Mouse (Mus musculus) activated CD4-positive, CD25-positive, alpha-beta regulatory T cell, adult 9 weeks (primary cell): ENCODE results near the gene Ubr2. TPM values are rescaled to one million over a fixed set of nuclear protein-coding genes. Genes with fewer than 3 reads are reported as not detected.

Experiments used
- polyA plus RNA-seq: library from polyadenylated mRNA; unstranded; fragments of 100-300 nt; shearing (Covaris generic); gene quantifications from one replicate; pipeline ENCODE4 v1.2.1, GENCODE M21; 2017

Gene Ubr2
- polyA plus RNA-seq, result 22.2 TPM

GRCm38 (mm10) chr17:47009898-47010721, at the start of gene Ubr2:
Gene Ubr2, minus strand, starts transcription at chr17:47010556.

GRCm38 (mm10) chr17:46910186-46910585, 100.2 kb downstream of the Ubr2 start, which contains the start of gene Prph2:
Gene Prph2, plus strand, starts transcription at chr17:46910459.

GRCm38 (mm10) chr17:46890116-46890815, 120.1 kb downstream of the Ubr2 start, which contains the start of gene Tbcc:
Gene Tbcc, plus strand, starts transcription at chr17:46890684.

Other genes with a start within 250 kb of the Ubr2 start
- gene Ptcra, start 246.8 kb downstream of the Ubr2 start, polyA plus RNA-seq, result not detected
- 30.9 TPM for gene 2310039H08Rik, start 237.9 kb downstream of the Ubr2 start, polyA plus RNA-seq
- gene Rpl7l1, start 227.9 kb downstream of the Ubr2 start, polyA plus RNA-seq, result 154 TPM
- gene Bicral, start 152.1 kb downstream of the Ubr2 start, polyA plus RNA-seq, result 17.6 TPM
- 18.5 TPM for gene Tbcc, start 119.9 kb downstream of the Ubr2 start, polyA plus RNA-seq
- gene Prph2, start 100.1 kb downstream of the Ubr2 start, polyA plus RNA-seq, result not detected